Mouse (Mus musculus): ENCODE results near the gene Chil3.
"Not testable (repeated sequence)": the region's sequence is repeated elsewhere in the genome, so short reads cannot be mapped to it uniquely, and the experiment has no call there.

Gene Chil3

GRCm38 (mm10) chr3:106167464-106167863 lies at the start of gene Chil3:
TSS of gene Chil3 (minus strand) at chr3:106167564.
- no peak for DNase-seq

- not testable (repeated sequence) for DNase-seq
These were observed 30.7 kb upstream of the Chil3 start for GRCm38 (mm10) chr3:106198030-106198429.

- not testable (repeated sequence) for DNase-seq
These were observed 29.9 kb upstream of the Chil3 start for GRCm38 (mm10) chr3:106197246-106197645.

GRCm38 (mm10) chr3:106196276-106196675 lies 28.9 kb upstream of the Chil3 start:
- no peak for DNase-seq

GRCm38 (mm10) chr3:106195486-106195885 lies 28.1 kb upstream of the Chil3 start:
- no peak for DNase-seq

GRCm38 (mm10) chr3:106187991-106188390 lies 20.6 kb upstream of the Chil3 start:
- DNase-seq: no peak

DNA sequence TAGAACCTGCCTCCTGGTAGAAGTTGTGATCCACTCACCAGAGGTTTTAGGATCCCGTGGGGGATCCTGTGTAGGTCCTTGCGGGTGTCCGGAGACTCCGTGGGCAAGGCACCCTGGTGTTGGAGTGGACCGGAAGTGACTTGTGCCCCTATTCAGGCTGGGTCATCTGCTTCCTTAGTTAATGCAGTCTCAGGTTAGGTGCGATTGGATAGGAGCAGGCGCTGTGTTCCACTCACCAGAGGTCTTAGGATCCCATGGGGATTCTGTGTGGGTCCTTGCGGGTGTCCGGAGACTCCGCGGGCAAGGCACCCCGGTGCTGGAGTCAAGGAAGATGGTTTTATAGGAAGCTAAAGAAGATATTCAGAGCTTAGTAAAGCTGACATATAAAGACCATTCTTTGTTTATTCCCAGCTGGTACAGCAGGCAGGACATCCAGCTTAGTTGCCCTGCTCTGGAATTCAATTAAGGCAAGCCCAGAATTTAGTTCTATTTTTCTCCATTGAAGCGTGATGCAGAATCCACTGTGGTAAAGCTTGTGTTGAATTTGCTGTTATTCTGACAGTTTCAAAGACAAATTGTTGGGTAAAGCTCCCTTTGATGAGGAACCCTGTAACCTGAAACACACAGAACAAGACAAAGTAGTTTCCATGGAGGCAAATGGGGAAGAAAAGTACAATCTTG lies 10.3 kb upstream of the Chil3 start:
- DNase-seq: no peak

GRCm38 (mm10) chr3:106174971-106175370 lies 7.6 kb upstream of the Chil3 start:
- DNase-seq: not testable (repeated sequence)

GRCm38 (mm10) chr3:106172506-106172905 lies 5.1 kb upstream of the Chil3 start:
- DNase-seq: not testable (repeated sequence)

DNA sequence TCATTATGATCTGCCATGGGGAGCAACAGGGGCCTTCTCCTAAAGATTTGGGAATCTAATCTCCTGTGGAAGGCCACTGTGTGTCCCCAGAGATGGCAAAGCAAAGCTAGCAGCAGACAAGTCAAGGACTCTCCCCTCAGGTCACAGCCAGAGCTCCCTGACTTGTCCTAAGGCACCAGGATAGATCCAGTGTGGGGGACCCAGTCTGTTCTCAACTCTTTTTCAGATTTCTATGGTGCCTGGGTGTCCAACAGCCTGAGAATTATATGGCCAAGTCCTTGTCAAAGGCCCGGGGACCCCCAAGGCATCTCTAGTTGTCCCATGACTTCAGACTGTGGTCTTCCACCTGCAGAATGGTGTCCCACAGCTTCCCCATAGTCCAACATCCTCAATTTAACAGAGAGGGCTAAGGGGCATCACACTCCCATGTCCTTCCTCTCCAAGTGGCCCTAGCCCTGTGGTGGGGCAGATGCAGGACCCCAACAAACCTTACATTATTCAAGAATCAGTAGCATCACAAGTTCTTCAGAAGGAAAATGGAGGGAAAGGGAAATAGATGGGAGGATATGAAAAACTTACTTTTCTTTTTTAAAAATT lies 3.9 kb upstream of the Chil3 start:
- no peak for DNase-seq

- DNase-seq: no peak
These were observed 3.2 kb upstream of the Chil3 start for GRCm38 (mm10) chr3:106170522-106171053.

- DNase-seq: no peak
These were observed 13.0 kb downstream of the Chil3 start for GRCm38 (mm10) chr3:106154413-106154812.

- DNase-seq: no peak
These were observed 23.3 kb downstream of the Chil3 start for GRCm38 (mm10) chr3:106144081-106144480.

DNA sequence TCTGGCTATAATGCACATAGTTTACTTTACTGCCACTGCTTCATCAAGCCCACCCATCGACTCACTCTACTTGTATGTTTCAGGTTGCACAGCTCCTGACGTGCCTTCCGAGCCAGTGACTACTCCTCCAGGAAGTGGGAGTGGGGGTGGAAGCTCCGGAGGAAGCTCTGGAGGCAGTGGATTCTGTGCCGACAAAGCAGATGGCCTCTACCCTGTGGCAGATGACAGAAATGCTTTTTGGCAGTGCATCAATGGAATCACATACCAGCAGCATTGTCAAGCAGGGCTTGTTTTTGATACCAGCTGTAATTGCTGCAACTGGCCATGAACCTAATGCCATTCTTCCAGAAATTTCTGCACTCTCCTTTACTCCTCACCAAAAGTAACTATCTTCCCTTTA lies 35.7 kb downstream of the Chil3 start:
- DNase-seq: peak; percentile 97

- DNase-seq: no peak
These were observed 38.4 kb downstream of the Chil3 start for GRCm38 (mm10) chr3:106128807-106129493.

- no peak for DNase-seq
These were observed 40.4 kb downstream of the Chil3 start for GRCm38 (mm10) chr3:106126999-106127398.

DNA sequence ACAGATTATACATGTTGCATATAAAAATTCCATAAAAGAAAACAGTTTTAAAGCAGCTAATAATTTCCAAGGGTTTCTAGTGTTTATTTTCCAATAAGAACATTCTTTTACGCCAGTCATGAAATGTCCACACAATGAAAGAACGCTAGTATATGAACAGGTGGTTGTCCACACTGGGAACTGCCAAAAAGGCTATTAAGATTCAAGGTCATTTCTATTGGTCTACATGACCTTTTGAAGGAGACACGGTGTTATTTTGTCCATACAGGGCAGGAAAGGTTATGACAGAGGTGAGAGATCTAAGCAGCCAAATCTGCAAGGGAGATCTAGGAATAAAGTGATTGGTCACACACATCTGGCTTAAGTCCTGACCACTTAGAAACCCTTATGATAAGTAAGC lies 54.4 kb downstream of the Chil3 start, which contains the start of gene Chia1:
TSS of gene Chia1 (plus strand) at position 301 of the 400 bp plus-strand sequence.
- no peak for DNase-seq
